Mouse (Mus musculus) activated CD4-positive, CD25-positive, alpha-beta regulatory T cell, adult 4 months (primary cell): Measurements from ENCODE around the gene Mmp15. TPM values are rescaled to one million over a fixed set of nuclear protein-coding genes. Genes with fewer than 3 reads are reported as not detected.

ENCODE experiments used
- ATAC-seq: one replicate; pipeline ENCODE4 v1.8.0; 2017
- polyA plus RNA-seq, 2 experiments: library from polyadenylated mRNA; unstranded; fragments of 100-300 nt; shearing (Covaris generic); gene quantifications; one replicate each; pipeline ENCODE4 v1.2.1; 2017

Gene Mmp15
- polyA plus RNA-seq = 1 to 10 TPM in 1 of 2 experiments, under 1 TPM in 1; 0.95 to 1.6 TPM

GRCm38 (mm10) chr8:95352151-95352870 is at the start of gene Mmp15:
Gene Mmp15 (plus strand): TSS chr8:95352268.
- ATAC-seq = no peak

- ATAC-seq = peak; percentile 81
Measured at GRCm38 (mm10) chr8:95302410-95302809, 49.7 kb upstream of the Mmp15 start.

- ATAC-seq = no peak
Measured at GRCm38 (mm10) chr8:95305526-95305925, 46.5 kb upstream of the Mmp15 start.

GRCm38 (mm10) chr8:95306431-95306830 is 45.6 kb upstream of the Mmp15 start, which contains the start of gene Cngb1:
Gene Cngb1 (minus strand): TSS chr8:95306585.
- no peak for ATAC-seq

- ATAC-seq = no peak
Measured at GRCm38 (mm10) chr8:95310342-95310970, 41.6 kb upstream of the Mmp15 start, which contains the start of gene Tepp. Gene Tepp (plus strand): TSS chr8:95310566.

- no peak for ATAC-seq
Measured at GRCm38 (mm10) chr8:95312836-95313235, 39.2 kb upstream of the Mmp15 start.

- no peak for ATAC-seq
Measured at GRCm38 (mm10) chr8:95313857-95314256, 38.2 kb upstream of the Mmp15 start.

- ATAC-seq = no peak
Measured at GRCm38 (mm10) chr8:95314707-95315106, 37.4 kb upstream of the Mmp15 start.

- no peak for ATAC-seq
Measured at GRCm38 (mm10) chr8:95315350-95315749, 36.7 kb upstream of the Mmp15 start.

- ATAC-seq = peak; percentile 97
Measured at GRCm38 (mm10) chr8:95320224-95321139, 31.6 kb upstream of the Mmp15 start.

- ATAC-seq = no peak
Measured at GRCm38 (mm10) chr8:95323201-95323600, 28.9 kb upstream of the Mmp15 start.

GRCm38 (mm10) chr8:95324646-95325045 is 27.4 kb upstream of the Mmp15 start:
- no peak for ATAC-seq

GRCm38 (mm10) chr8:95326822-95327221 is 25.2 kb upstream of the Mmp15 start:
- ATAC-seq = no peak

- no peak for ATAC-seq
Measured at GRCm38 (mm10) chr8:95327866-95328465, 24.1 kb upstream of the Mmp15 start.

GRCm38 (mm10) chr8:95330367-95330766 is 21.7 kb upstream of the Mmp15 start:
- ATAC-seq = no peak

- ATAC-seq = peak; percentile 47
Measured at GRCm38 (mm10) chr8:95331156-95331719, 20.8 kb upstream of the Mmp15 start.

GRCm38 (mm10) chr8:95331720-95332436 is 20.2 kb upstream of the Mmp15 start, which contains the start of the genes Zfp319 and Usb1:
Gene Zfp319 (minus strand): TSS chr8:95331950.
Gene Usb1 (plus strand): TSS chr8:95332284.
- ATAC-seq = peak; percentile 85

- ATAC-seq = no peak
Measured at GRCm38 (mm10) chr8:95332437-95333199, 19.4 kb upstream of the Mmp15 start.

- ATAC-seq = no peak
Measured at GRCm38 (mm10) chr8:95335706-95336105, 16.4 kb upstream of the Mmp15 start.

- no peak for ATAC-seq
Measured at GRCm38 (mm10) chr8:95336363-95336762, 15.7 kb upstream of the Mmp15 start.

GRCm38 (mm10) chr8:95341721-95342120 is 10.3 kb upstream of the Mmp15 start:
- no peak for ATAC-seq
